In genomic region chr3:29689367-29690285, GRCm38 (mm10) we compare ENCODE assay signal across 18 mouse cellular contexts.
DNase-seq lines count a peak whose midpoint lies in the region; ATAC-seq lines count a peak whose summit lies in the region.
"Had no signal": no experiment of that assay in that cellular context is flagged by ENCODE, and none has a peak within 500 bp of the region (broad histone marks: within the 10 kb centered on the region; RNA-seq: fewer than 3 reads in every experiment).

No protein-coding gene starts in this region.

- H3K4me2 ChIP-seq in midbrain, embryonic 13.5 days (replicated peaks), result no peak overlapping the region; the same call in 1 of the 2 replicates
- H3K4me2 ChIP-seq: heart, embryonic 12.5 days; liver, embryonic 12.5 days; neural tube, embryonic 13.5 days had no signal

- peak; percentile 83 for ATAC-seq in midbrain, embryonic 13.5 days
- ATAC-seq: liver, embryonic 12.5 days had no signal

- no peaks in the 10 kb centered on the region for H3K27me3 ChIP-seq in midbrain, embryonic 13.5 days
- H3K27me3 ChIP-seq: heart, embryonic 12.5 days; liver, embryonic 12.5 days; megakaryocyte, embryonic 14.5 days; neural tube, embryonic 13.5 days had no signal

- no peak overlapping the region for H3K4me3 ChIP-seq in midbrain, embryonic 13.5 days (replicated peaks)
- H3K4me3 ChIP-seq: heart, embryonic 12.5 days; liver, embryonic 12.5 days; megakaryocyte, embryonic 14.5 days; neural tube, embryonic 13.5 days had no signal

- peak overlapping the region; percentile 65 for H3K27ac ChIP-seq in midbrain, embryonic 13.5 days
- H3K27ac ChIP-seq: liver, embryonic 12.5 days; neural tube, embryonic 13.5 days; stomach, postnatal 0 days had no signal

- H3K9me3 ChIP-seq in midbrain, embryonic 13.5 days, result no peaks in the 10 kb centered on the region
- H3K9me3 ChIP-seq: heart, embryonic 12.5 days; liver, embryonic 12.5 days; megakaryocyte, embryonic 14.5 days; neural tube, embryonic 13.5 days had no signal

- peak; percentile 19 to 38 for DNase-seq in cerebellum, postnatal 10 days
- no peak for DNase-seq in cerebellum, adult 9-11 months
- DNase-seq in layer of hippocampus, adult 11-12 months (ENCODE audit: low spot score), result peak; percentile 37
- DNase-seq in layer of hippocampus, postnatal 25 days (ENCODE audit: extremely low spot score in 1 of 2, low spot score in 1 of 2), result no peak
- DNase-seq in fat pad, adult 2 months (ENCODE audit: extremely low read depth, low read depth, low spot score), result peak; percentile 5
- no peak for DNase-seq in lung, postnatal 4 days
- no peak for DNase-seq in embryo, embryonic 9.5 days (ENCODE audit: extremely low spot score)
- DNase-seq: adrenal gland, postnatal 25 days; gastrocnemius, postnatal 36 days; kidney, adult 9 months; spleen, adult 18-20 months; thymus, postnatal 4 days had no signal

- H3K36me3 ChIP-seq in midbrain, embryonic 13.5 days, result no peaks in the 10 kb centered on the region
- H3K36me3 ChIP-seq: heart, embryonic 12.5 days; liver, embryonic 12.5 days; neural tube, embryonic 13.5 days had no signal

- 44% methylated on average over 8 of the region's 8 CpGs for WGBS in midbrain, embryonic 13.5 days

- H3K9ac ChIP-seq in midbrain, embryonic 13.5 days (replicated peaks), result no peak overlapping the region
- H3K9ac ChIP-seq: heart, embryonic 12.5 days; liver, embryonic 12.5 days; neural tube, embryonic 13.5 days had no signal

- H3K4me1 ChIP-seq in midbrain, embryonic 13.5 days (replicated peaks), result peaks cover 13% of the 10 kb centered on the region
- H3K4me1 ChIP-seq: heart, embryonic 12.5 days; liver, embryonic 12.5 days; megakaryocyte, embryonic 14.5 days had no signal

Comparison
In these comparisons a context has a peak if more than half of its experiments do, and no peak if none do; other contexts are left out.
1. DNase-seq: peak in cerebellum, postnatal 10 days (2 of 2), layer of hippocampus, adult 11-12 months (single experiment) and fat pad, adult 2 months (single experiment); none in cerebellum, adult 9-11 months (single experiment), layer of hippocampus, postnatal 25 days (0 of 2), lung, postnatal 4 days (0 of 2) and embryo, embryonic 9.5 days (single experiment).